Mouse (Mus musculus): ENCODE measurements at regions not wholly inside any gene's neighbourhood (a gene's known extent, or its start where the extent isn't known, plus 50 kb on each side); places are given as distances from the start of the nearest gene placed in this dataset.

- no peaks in the 10 kb centered on the region for H3K9me3 ChIP-seq (replicated peaks; ENCODE audit: low read length)
- H3K4me2 ChIP-seq (ENCODE audit: insufficient read depth, low read depth, poor library complexity, severe bottlenecking), result no peak overlapping the region
- dilution Hi-C loops (cut with MboI; ENCODE audit: extremely low pct_ligation_motif_present, extremely low pct_unique_long_range_greater_than_20kb, low sequenced_read_pairs) (no loop called here), in situ Hi-C loops (cut with MboI; ENCODE audit: low pct_ligation_motif_present, low pct_unique_long_range_greater_than_20kb, low sequenced_read_pairs) (no loop called here)
- TF ChIP-seq BHLHE40 (IDR thresholded peaks at IDR 0.05; ENCODE audit: low read depth, low read length) (no peak), ETS1 (conservative IDR thresholded peaks at IDR 0.05; ENCODE audit: low read depth, low read length) (no peak), ZMIZ1 (IDR thresholded peaks at IDR 0.05; ENCODE audit: low read depth, low read length) (no peak), NRF1 (IDR thresholded peaks at IDR 0.05; ENCODE audit: low read depth, low read length) (no peak), CHD2 (IDR thresholded peaks at IDR 0.05; ENCODE audit: low read length) (no peak), POLR2A (IDR thresholded peaks at IDR 0.05; ENCODE audit: low read depth, low read length) (no peak), EP300 (IDR thresholded peaks at IDR 0.05; ENCODE audit: low read length) (no peak)
- H3K4me3 ChIP-seq (replicated peaks in 1 of 3; ENCODE audit: low read depth in 2 of 3, low read length in 2 of 3, poor library complexity in 1 of 3), result no peak overlapping the region
- DNase-seq (ENCODE audit: extremely low read depth), result no peak
- H3K79me2 ChIP-seq (replicated peaks; ENCODE audit: control insufficient read depth, extremely low read depth, insufficient read depth, poor library complexity, severe bottlenecking), result no peaks in the 10 kb centered on the region
- no peak overlapping the region for H3K9ac ChIP-seq (ENCODE audit: insufficient read depth, low read depth)
- no peaks in the 10 kb centered on the region for H3K4me1 ChIP-seq (ENCODE audit: control insufficient read depth in 1 of 2, insufficient read depth in 2 of 2)
- peaks cover 50% of the 10 kb centered on the region for H3K27me3 ChIP-seq (replicated peaks)
- no peaks in the 10 kb centered on the region for H3K36me3 ChIP-seq (replicated peaks in 1 of 2; ENCODE audit: control insufficient read depth in 1 of 2, insufficient read depth in 1 of 2, low read length in 1 of 2)
- no peak overlapping the region for H3K27ac ChIP-seq (ENCODE audit: insufficient read depth, low read depth)
These were observed 130.5 kb upstream of the Agbl1 start for GRCm38 (mm10) chr7:76099149-76099548.

- no peak for DNase-seq (ENCODE audit: extremely low read depth)
- Histone ChIP-seq H3K4me1 (ENCODE audit: control insufficient read depth in 1 of 2, insufficient read depth in 2 of 2) (no peaks in the 10 kb centered on the region), H3K27me3 (replicated peaks) (peaks cover 36% of the 10 kb centered on the region), H3K4me2 (ENCODE audit: insufficient read depth, low read depth, poor library complexity, severe bottlenecking) (no peak overlapping the region), H3K36me3 (replicated peaks in 1 of 2; ENCODE audit: control insufficient read depth in 1 of 2, insufficient read depth in 1 of 2, low read length in 1 of 2) (no peaks in the 10 kb centered on the region), H3K9me3 (replicated peaks; ENCODE audit: low read length) (no peaks in the 10 kb centered on the region), H3K79me2 (replicated peaks; ENCODE audit: control insufficient read depth, extremely low read depth, insufficient read depth, poor library complexity, severe bottlenecking) (no peaks in the 10 kb centered on the region), H3K4me3 (replicated peaks in 1 of 3; ENCODE audit: low read depth in 2 of 3, low read length in 2 of 3, poor library complexity in 1 of 3) (no peak overlapping the region), H3K27ac (ENCODE audit: insufficient read depth, low read depth) (no peak overlapping the region), H3K9ac (ENCODE audit: insufficient read depth, low read depth) (no peak overlapping the region)
- dilution Hi-C loops (cut with MboI; ENCODE audit: extremely low pct_ligation_motif_present, extremely low pct_unique_long_range_greater_than_20kb, low sequenced_read_pairs), result no loop called here
- TF ChIP-seq CTCF (conservative IDR thresholded peaks at IDR 0.05 in 1 of 2, IDR thresholded peaks at IDR 0.05 in 1 of 2; ENCODE audit: low read depth in 2 of 2, low read length in 2 of 2), result no peak
- TF ChIP-seq ETS1 (conservative IDR thresholded peaks at IDR 0.05; ENCODE audit: low read depth, low read length), result no peak
- TF ChIP-seq RAD21 (IDR thresholded peaks at IDR 0.05; ENCODE audit: low read depth, low read length), result no peak
- no peak for TF ChIP-seq POLR2AphosphoS2 (IDR thresholded peaks at IDR 0.05; ENCODE audit: low read depth, low read length)
- no peak for TF ChIP-seq NRF1 (IDR thresholded peaks at IDR 0.05; ENCODE audit: low read depth, low read length)
- TF ChIP-seq SMC3 (IDR thresholded peaks at IDR 0.05; ENCODE audit: low read depth, low read length), result no peak
- in situ Hi-C loops (cut with MboI; ENCODE audit: low pct_ligation_motif_present, low pct_unique_long_range_greater_than_20kb, low sequenced_read_pairs), result no loop called here
These were observed 108.3 kb upstream of the Agbl1 start for GRCm38 (mm10) chr7:76121242-76121844.

DNA sequence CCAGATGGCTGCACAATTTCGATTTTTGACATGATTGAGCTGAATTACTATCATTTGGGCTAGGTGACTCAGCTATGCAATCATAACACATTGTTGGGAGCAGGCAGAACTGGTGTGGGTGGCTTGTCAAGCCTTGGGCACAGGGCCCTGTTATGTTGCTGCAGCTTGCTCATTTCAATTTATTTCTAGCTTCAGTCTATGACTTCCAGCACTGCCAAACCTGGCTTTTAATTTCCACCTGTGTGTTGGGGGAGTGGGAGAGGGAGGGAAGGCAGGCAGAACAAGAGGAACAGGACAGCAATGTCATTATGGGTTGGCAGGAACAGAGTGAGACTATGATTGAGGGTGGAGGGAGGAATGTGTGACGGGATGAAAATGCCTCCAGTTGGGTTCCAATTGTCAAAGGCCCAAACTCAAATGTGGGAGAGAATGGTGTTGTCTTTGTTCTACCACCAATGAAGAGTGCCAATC, 102.0 kb upstream of the Agbl1 start:
- in situ Hi-C loops (cut with MboI; ENCODE audit: low pct_ligation_motif_present, low pct_unique_long_range_greater_than_20kb, low sequenced_read_pairs) (no loop called here), dilution Hi-C loops (cut with MboI; ENCODE audit: extremely low pct_ligation_motif_present, extremely low pct_unique_long_range_greater_than_20kb, low sequenced_read_pairs) (no loop called here)
- no peak overlapping the region for H3K9ac ChIP-seq (ENCODE audit: insufficient read depth, low read depth)
- no peak overlapping the region for H3K27ac ChIP-seq (ENCODE audit: insufficient read depth, low read depth)
- TF ChIP-seq SMC3 (IDR thresholded peaks at IDR 0.05; ENCODE audit: low read depth, low read length) (no peak), CTCF (conservative IDR thresholded peaks at IDR 0.05 in 1 of 2, IDR thresholded peaks at IDR 0.05 in 1 of 2; ENCODE audit: low read depth in 2 of 2, low read length in 2 of 2) (no peak), TCF12 (IDR thresholded peaks at IDR 0.05; ENCODE audit: low read depth, low read length) (no peak), RCOR1 (conservative IDR thresholded peaks at IDR 0.05; ENCODE audit: low read depth, low read length) (no peak), USF2 (conservative IDR thresholded peaks at IDR 0.05; ENCODE audit: low read depth, low read length) (no peak), ZKSCAN1 (IDR thresholded peaks at IDR 0.05; ENCODE audit: borderline replicate concordance, low read depth, low read length) (no peak), SIN3A (IDR thresholded peaks at IDR 0.05; ENCODE audit: low read length) (no peak), CHD2 (IDR thresholded peaks at IDR 0.05; ENCODE audit: low read length) (no peak), NELFE (IDR thresholded peaks at IDR 0.05; ENCODE audit: low read depth, low read length) (no peak), EP300 (IDR thresholded peaks at IDR 0.05; ENCODE audit: low read length) (no peak), ZMIZ1 (IDR thresholded peaks at IDR 0.05; ENCODE audit: low read depth, low read length) (no peak)
- no peak overlapping the region for H3K4me3 ChIP-seq (replicated peaks in 1 of 3; ENCODE audit: low read depth in 2 of 3, low read length in 2 of 3, poor library complexity in 1 of 3)
- H3K36me3 ChIP-seq (replicated peaks in 1 of 2; ENCODE audit: control insufficient read depth in 1 of 2, insufficient read depth in 1 of 2, low read length in 1 of 2), result no peaks in the 10 kb centered on the region
- H3K4me1 ChIP-seq (ENCODE audit: control insufficient read depth in 1 of 2, insufficient read depth in 2 of 2), result no peaks in the 10 kb centered on the region
- no peaks in the 10 kb centered on the region for H3K79me2 ChIP-seq (replicated peaks; ENCODE audit: control insufficient read depth, extremely low read depth, insufficient read depth, poor library complexity, severe bottlenecking)
- no peak for DNase-seq (ENCODE audit: extremely low read depth)
- H3K27me3 ChIP-seq (replicated peaks), result peaks cover 55% of the 10 kb centered on the region
- no peak overlapping the region for H3K4me2 ChIP-seq (ENCODE audit: insufficient read depth, low read depth, poor library complexity, severe bottlenecking)
- H3K9me3 ChIP-seq (replicated peaks; ENCODE audit: low read length), result no peaks in the 10 kb centered on the region
